Mouse (Mus musculus): Measurements from ENCODE around the gene Gm5148.

DNA sequence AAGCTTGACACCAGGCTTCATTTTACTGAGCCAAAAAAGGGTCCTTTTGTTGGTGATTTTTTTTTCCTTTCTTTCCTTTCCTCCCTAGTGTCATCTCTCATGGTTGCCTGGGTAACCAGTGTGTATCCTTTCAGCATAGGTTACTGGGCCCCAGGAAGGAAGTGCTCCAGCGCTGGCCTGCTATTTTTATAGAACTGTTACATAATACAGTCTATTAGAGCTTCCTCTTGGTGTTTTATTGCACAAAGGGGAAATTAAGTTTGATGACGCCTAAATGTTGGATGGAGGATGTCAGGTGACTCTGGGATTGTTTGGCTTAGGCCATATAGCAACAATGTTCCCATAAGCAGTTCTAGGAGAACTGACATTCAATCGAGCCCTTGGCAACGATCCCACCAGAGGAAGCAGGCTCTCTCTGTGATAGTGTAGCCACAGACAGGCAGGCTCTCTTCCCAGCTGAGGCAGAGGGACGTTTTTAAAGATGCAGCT lies 45.0 kb upstream of the Gm5148 start:
- TF ChIP-seq CTCF (IDR thresholded peaks at IDR 0.05; ENCODE audit: insufficient read depth, low read length) (no peak), POLR2A (IDR thresholded peaks at IDR 0.05; ENCODE audit: borderline replicate concordance, extremely low read depth, low read depth, low read length) (no peak)

All from lung, adult 2 months (tissue).